Mouse (Mus musculus): ENCODE data around the gene Sez6.

The Sez6 gene

DNA sequence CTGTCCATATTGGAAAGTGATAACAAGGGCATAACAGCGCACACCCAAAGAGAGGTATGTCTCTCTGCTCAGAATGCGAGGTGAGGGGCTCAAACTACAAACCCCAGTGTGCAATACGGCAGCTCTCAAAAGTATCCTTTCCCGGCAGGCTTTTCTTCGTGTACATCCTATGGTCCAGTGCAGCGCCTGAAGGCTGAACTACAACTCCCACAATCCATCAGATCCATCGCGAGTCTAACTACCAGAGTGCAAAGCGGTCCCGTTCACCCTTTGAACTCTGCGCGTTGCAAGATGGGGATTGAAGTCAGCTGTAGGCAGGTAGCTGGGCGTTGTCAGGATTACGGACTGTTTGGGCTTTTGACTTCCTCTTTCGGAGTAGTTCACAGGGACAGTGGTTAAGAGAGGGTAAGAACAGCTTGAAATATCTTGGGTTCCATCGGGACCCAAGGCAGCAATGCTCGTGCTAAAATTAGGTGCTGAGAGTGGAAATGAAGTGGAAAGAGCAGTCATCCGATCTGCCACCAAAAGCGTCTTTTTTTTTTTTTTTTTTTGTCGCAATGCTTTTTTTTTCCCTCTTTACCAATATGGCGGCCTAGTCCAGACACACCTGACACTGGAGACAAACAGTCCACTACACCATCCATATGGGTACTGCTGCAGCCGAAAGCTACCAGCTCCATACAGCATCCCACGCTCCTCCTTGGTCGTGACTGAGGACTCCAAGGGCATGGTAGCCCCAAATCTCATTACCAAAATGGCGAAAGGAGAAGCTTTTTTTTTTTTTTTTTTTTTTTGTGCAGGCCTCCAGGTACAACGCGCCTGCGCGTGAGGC, 51.2 kb downstream of the Sez6 start:
- DNase-seq (ENCODE audit: low spot score): peak; percentile 100

DNA sequence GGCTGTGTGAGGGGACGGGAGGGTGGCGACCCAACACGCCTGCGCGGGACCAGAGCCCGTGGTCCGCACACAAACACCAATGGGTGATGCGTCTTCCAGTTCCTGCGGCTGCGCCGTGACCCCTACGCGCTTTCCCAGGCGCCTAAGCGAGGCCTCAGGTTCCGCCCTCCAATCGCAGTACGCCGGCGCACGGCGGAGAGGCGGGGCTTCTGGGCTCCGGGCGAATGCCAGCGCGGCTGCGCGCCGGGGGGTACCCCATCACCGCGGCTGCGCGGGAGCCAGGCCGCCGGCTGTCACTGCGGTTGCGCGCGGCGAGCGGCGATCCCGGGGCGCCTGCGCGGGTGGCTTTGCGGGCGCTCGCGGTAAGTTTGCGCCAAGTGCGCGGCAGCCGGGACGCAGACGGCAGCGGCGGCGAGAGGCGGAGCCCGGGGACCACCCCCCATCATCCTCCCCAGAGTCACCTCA, 51.9 kb downstream of the Sez6 start, which contains the start of gene Phf12:
Gene Phf12 (plus strand): TSS at position 314 of the 465 bp plus-strand sequence.
- DNase-seq (ENCODE audit: low spot score): peak; percentile 99

DNA sequence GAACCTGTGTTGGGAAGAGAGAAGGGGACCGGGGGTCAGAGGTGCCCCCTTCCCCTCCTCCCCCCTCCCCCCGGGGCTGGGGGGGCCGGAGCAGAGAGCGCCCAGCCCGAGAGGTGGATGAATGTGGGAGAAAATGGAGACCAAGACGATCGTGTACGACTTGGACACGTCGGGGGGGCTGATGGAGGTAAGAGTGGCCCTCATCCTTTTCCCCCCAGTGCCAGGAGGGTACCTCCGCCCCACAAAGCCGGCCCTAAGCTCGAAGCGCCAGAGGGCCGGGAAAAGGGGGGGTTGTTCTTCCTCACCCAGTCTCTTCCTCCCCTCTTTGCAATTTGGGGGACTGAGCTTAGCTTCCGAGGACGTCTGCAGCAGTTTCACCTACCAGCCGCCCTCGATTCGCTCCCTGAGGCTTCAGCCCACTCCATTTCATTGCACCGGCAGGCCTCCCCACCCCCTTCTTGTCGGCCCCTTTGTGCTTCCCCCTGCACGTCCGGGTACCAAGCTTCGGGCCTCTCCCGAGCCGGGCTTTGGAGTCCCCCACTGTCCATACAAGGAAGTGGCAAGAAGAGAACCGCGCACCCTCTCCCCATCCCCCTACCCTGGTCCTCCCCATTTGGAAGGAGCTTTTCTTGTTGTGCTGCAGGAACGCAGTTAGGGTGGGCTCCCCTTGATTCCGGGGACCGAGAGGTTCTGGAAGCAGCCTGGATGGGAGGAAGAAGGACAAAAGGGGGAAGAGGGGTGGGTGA, 52.8 kb downstream of the Sez6 start:
- peak; percentile 67 for DNase-seq (ENCODE audit: low spot score)

DNA sequence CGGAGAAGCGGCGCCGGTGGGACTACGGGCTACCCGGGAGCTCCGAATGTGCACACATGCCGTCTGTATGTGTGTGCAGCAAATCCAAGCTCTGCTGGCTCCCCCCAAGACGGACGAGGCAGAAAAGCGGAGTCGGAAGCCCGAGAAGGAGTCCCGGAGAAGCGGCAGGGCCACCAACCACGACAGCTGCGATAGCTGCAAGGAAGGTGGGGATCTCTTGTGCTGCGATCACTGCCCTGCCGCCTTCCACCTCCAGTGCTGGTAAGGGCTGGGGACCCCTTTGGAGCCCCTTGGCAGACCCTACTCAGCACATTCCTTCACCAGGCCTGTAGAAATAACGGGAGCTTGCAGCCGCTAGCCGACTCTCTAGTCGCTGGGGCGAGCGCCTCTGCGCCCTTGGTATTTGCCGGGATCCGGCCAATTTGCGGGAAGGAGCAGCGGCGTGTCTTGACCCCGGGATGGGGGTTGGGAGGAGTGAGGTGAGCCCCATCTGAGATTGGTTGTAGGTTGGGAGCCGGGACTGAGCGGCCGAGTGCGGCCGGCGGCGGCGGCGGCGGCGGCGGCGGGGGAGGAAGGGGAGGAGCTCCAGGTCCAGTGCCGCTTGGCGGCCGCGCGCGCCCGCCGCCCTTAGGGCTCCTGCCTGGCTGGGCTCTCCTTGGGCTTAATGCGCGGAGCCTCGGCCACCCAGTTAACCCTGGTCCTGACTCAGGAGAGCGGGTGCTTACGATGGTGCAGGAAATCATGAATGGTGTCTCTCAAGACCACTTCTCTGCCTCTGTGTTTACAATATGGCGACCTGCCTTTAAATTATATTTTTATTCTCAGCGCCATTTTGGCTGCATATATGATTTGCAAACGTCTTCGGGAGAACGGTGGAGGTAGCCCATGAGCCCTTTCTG, 53.6 kb downstream of the Sez6 start:
- peak; percentile 77 for DNase-seq (ENCODE audit: low spot score)

DNA sequence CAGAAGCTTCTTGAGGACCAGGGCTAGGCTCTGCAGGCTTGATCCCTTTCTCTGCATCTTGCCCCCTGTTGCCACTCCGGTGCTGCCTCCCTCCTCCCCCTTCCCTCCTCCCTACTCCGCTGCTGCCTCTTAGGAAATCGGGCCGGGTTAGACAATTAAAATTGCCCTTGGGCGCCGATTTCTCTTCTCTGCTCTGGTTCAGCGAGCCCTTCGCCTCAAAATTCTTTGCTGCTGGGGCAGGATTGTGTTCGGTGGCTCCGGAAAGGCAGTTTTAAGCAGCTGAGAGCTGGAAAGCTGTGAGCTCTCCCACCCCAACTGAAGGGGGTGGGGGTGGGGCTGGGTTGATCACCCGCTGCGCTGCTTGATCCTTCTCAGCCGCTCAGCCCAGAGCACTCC, 54.2 kb downstream of the Sez6 start:
- peak; percentile 63 for DNase-seq (ENCODE audit: low spot score)

DNA sequence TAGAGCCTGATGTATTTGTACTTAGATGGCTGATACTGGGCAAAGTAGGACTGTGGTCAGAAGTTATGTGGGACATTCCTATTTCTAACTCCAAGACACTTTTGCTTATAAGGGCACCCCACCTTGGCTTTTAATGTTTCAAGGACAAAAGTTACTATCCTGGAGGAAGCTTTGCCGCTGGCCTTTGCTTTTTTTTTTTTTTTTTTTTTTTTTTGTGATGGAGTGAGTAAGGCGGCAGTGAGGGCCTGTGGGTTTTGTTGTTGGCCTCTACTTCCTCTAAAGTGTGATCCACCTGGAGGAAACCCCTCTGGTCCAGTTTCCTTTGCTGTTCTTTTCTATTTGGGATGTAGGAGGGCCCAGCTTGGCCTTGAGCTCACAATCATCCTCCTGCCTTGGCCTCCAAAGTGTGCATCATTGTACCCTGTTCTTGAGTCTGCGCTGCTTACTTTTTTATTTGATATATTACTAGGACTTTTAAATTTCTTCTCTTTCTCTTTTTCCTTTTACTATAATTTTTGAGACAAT, 55.0 kb downstream of the Sez6 start:
- no peak for DNase-seq (ENCODE audit: low spot score)

DNA sequence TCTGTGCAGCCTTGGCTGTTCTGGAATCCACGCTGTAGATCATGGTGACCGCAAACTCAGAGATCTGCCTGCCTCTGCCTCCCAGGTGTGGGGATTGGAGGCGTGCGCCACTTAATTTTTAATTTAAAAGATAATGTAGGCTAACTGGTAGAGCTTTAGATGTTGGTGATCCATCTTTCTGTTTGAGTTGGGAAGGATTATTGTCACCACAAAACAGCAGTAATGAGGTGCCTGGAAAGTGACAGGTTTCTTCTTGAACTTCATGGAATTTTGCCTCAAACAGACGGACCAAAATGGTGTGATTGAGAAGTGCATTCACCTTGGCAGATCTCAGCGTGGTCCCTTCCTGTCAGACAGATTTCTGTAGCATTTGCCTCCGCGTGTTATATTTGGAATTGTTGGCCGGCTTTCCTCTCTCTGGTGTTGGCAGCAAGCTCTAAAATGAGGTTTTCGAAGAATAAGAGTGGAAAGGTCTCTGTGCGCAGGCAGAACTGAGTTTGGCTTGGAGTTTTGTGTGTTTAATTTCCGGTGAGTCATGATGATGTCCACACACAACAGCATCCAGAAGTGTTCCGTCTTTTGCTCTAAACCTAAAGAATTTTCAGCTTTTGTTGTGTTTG, 58.6 kb downstream of the Sez6 start:
- DNase-seq (ENCODE audit: low spot score): no peak

DNA sequence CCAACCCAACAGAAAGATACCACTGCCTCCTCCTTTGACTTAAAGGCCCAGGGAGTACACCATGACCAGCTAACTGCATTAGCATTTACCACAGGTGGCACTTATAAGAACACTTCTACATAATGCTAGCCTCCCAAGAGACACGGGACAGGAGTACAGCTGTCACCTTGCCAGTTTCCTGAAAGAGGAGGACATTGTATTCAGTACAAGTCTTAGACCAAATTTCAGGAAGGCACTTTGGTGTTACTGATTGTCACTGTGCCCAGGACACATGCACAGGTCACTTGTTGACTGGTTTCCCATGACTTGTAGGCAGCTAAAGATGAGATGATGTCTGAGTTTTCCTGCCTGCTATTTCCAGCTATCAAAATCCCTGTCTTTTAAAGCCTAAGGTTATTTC, 65.0 kb downstream of the Sez6 start:
- no peak for DNase-seq (ENCODE audit: low spot score)

DNA sequence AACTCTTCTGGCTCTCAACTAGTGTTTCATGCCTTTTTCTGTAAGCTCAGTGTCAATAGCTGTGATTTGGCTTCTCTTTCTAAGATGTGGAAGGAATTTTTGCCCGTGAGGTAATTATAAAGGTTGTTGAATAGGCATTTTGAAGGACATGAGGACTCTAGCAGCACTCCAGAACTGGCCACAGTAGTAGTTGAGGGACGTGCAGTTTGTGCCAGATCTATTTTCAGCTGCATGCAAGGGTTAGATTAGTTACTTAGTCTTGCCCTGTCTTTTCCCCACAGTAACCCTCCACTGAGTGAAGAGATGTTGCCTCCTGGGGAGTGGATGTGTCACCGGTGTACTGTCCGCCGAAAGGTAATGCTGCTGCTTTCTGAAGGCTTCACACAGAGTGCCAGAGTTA, 75.8 kb downstream of the Sez6 start:
- no peak for DNase-seq (ENCODE audit: low spot score)

DNA sequence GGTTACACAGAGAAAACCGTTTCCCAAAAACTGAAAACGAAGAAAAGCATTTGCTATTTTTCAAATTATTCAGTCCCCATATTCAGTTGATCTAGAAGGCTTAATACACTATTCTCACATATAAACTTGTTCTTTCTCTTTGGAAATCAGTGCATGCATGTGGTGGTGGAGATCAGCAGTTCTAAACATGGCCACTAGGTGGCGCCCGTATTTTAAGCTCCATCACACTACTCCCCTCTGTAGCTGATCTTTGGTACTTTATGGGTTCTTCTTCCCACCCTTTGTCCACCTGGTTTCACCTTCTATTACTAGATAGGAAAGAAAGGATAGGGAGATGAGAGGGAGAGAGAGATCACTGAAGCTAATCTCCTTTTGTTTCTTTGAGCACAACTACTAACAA, 89.1 kb downstream of the Sez6 start:
- peak; percentile 90 for DNase-seq (ENCODE audit: low spot score)

DNA sequence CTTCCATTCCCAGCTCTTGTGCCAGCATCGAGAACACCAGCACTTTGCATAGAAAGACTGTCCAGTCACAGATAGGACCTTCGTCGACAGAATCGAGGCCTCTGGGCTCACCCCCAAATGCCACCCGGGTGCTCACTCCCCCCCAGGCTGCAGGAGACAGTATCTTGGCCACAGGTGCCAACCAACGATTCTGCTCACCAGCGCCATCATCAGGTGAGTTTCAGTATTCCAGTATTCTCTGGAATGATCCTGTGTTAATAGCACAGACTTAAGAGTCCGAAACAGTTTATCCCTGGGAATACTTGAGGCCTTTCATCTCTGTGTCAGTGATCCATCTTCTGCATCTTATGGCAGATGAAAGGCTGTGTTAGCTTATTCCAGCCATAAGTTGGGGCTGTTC, 93.0 kb downstream of the Sez6 start:
- peak; percentile 59 for DNase-seq (ENCODE audit: low spot score)

Data from embryo, embryonic 10.5 days (tissue).